ENCODE assay signal across 10 mouse cellular contexts in the genomic region with DNA sequence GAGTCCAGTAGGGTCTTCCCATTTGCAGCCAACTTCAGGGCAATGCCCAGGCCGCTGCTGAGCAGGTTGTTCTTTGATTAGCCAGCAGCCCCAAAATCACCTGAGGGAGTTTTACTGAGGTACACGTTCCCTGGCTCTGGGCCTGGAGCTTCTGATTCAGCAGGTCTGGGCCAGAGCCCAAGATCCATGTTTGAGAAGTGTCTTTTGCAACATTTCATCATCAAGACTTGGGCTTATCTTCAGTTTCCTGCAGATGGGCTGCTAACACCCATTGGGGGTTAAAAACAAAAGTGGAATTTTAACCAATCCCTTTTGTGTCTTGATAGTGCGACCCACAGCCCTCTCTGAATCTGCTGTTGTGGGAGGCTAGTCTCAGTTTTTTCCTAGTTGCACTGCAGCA. TPM values are rescaled to one million over a fixed set of nuclear protein-coding genes. Genes with fewer than 3 reads are reported as not detected.
DNase-seq lines count a peak whose midpoint lies in the region; ATAC-seq lines count a peak whose summit lies in the region.
"Had no signal": no experiment of that assay in that cellular context is flagged by ENCODE, and none has a peak within 500 bp of the region (broad histone marks: within the 10 kb centered on the region; RNA-seq: fewer than 3 reads in every experiment).

No protein-coding gene starts in this region.

- ATAC-seq in megakaryocyte progenitor cell, adult 5-6 weeks (replicated peaks; ENCODE audit: poor library complexity): peak; percentile 60
- ATAC-seq in megakaryocyte-erythroid progenitor cell, adult 5-6 weeks (replicated peaks; ENCODE audit: low FRiP score, low TSS enrichment, poor library complexity, severe bottlenecking): no peak
- ATAC-seq in megakaryocyte, adult 5-6 weeks (ENCODE audit: poor library complexity, severe bottlenecking): no peak
- ATAC-seq: hindbrain, embryonic 16.5 days had no signal

- DNase-seq in lung, adult 18-20 months: peak; percentile 24 to 33
- DNase-seq in lung, postnatal 25 days (ENCODE audit: low spot score): no peak
- peak; percentile 5 for DNase-seq in adrenal gland, postnatal 25 days
- peak; percentile 21 for DNase-seq in cerebellum, adult 9-11 months
- DNase-seq: liver, embryonic 13.5 days; thymus, postnatal 4 days had no signal

RNA-seq across cellular contexts. Expression of gene Mtm1, which starts 10.3 kb away (rescaled TPM):
- 21.2 and 29.9 TPM in 2 replicates for total RNA-seq in adrenal gland, postnatal 25 days (2021)
- 27.0 and 31.6 TPM in 2 replicates for total RNA-seq in megakaryocyte progenitor cell, adult 5-6 weeks (2015)
- 32.1 and 38.2 TPM in 2 replicates for total RNA-seq in megakaryocyte progenitor cell, adult 5-6 weeks (2017)
- 4.3 and 5.1 TPM in 2 replicates for total RNA-seq in megakaryocyte-erythroid progenitor cell, adult 5-6 weeks (2014; fragmentation: Nextera tagmentation)
- 10.8 and 12.0 TPM in 2 replicates for total RNA-seq in megakaryocyte-erythroid progenitor cell, adult 5-6 weeks (2017)
- 22.5 and 31.5 TPM in 2 replicates for total RNA-seq in megakaryocyte, adult 5-6 weeks (2015)
- total RNA-seq in megakaryocyte, adult 5-6 weeks (2017): 55.2 and 59.7 TPM in 2 replicates
